Mouse (Mus musculus) brain, embryonic 18.5 days (tissue): ENCODE results near the gene Gdnf.

ENCODE experiments used
- DNase-seq: peaks from one replicate; pipeline ENCODE4 v3.0.0-alpha.2; 2012; ENCODE audit warnings: low read depth, low spot score

Gene Gdnf

DNA sequence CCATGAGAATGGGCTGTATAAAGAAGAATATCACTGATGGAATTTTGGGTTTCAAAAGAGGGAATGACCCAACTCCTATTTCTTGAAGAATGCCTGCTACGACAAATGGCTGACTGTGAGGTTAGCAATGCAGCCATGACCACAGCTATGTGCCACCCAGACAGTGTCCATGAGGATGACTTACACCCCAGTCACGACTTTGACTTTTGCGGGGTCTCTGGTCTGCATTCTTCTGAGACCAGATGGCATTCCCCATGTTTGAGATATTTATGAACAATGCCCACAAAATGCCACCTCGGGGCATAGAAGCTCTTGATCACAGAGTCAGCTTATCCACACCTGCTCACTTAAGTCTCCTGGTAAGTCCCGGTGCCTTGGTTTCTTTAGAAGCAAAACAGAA, 52.2 kb downstream of the Gdnf start:
- DNase-seq: no peak

GRCm38 (mm10) chr15:7863328-7863727, 52.7 kb downstream of the Gdnf start:
- no peak for DNase-seq

- no peak for DNase-seq
These were observed 54.7 kb downstream of the Gdnf start for GRCm38 (mm10) chr15:7865305-7865704.

DNA sequence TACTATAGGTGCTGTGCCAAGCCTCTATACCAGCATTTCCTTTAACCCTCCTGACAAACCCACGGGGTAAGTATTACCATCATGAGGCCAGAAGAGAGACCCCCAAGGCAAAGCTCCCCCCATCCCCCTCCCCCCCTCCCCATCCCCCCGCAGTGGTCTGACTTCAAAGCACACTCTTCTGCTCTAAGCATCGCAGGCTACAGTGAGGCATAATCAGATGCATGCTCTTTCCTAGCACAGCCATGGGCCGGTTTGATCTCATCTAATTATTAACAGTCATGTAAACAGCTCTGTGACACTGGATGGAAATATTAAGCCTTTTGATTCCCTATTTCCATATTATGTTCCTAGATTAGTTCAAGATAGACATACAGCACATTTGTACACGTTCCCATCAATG, 61.8 kb downstream of the Gdnf start:
- DNase-seq: no peak

GRCm38 (mm10) chr15:7875879-7876278, 65.2 kb downstream of the Gdnf start:
- no peak for DNase-seq

DNA sequence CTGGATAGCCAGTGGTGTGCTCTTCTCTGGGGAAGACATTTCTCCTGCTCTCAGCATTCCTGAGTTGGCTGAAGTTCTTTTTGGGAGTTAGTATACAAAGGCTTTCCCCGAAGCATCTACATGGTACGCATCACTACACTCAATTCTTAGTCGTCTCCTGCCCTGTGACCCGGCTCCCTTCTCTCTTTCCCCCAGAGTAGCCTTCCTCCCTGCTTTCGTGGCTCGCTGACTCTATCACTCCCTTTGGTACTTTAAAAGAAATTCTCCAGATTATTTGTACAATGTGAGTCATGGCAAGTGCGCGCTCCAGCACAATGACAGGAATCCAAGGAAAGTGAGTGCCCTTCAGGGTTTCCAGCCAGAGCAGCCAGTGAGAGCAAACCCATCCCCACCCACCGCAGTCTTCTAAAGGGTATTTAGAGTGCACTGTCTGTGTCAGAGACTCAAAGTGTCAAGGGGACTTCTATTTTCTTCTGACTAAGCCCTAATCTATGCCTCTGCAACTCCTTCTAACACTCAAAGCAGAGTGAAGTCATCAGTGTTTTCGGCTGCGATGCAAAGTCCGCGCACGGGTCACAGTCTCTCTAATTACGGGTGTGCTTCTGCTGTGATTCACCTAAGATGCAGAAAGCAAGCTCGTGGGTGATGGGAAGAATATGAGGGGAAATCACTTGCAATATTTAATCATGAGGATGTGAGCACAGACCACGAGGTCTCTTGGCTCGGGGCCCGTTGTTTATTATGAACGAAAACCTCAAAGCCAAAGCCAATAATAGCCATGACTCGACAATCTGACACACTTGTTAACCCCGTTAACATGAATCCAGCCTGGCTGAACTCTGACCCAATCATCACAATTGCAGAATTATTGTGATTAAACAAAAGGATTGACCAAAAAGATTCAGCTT, 67.2 kb downstream of the Gdnf start:
- no peak for DNase-seq

- no peak for DNase-seq
These were observed 68.2 kb downstream of the Gdnf start for GRCm38 (mm10) chr15:7878861-7879260.

- no peak for DNase-seq
These were observed 69.3 kb downstream of the Gdnf start for GRCm38 (mm10) chr15:7879956-7880355.

- DNase-seq: no peak
These were observed 73.5 kb downstream of the Gdnf start for GRCm38 (mm10) chr15:7884181-7884580.

GRCm38 (mm10) chr15:7885106-7885505, 74.5 kb downstream of the Gdnf start:
- no peak for DNase-seq

DNA sequence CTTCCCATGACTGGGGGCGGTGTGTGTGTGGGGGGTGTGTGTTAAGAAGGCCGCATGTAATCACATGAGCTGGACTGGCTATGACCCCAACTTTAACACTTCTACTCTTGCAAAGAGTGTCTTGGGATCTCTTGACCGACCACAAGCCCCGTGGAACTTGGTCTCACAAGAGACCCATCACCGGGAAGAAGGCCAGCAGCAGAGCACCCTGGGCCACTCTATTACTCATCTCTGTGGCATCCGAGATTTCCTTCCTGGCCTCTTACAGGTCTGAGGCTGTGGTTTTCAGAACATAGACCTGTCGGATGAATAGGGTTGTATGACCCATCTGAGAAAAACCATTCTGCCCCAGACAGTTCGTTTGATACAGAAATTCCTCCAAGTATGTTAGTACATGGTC, 75.9 kb downstream of the Gdnf start:
- DNase-seq: no peak
